Mouse (Mus musculus) c-Kit-positive CD71-negative TER-119-negative erythroid progenitor cells, embryonic 14.5 days (primary cell): ENCODE measurements around the gene Cox8c.

ENCODE experiments used
- DNase-seq: peaks from one replicate; pipeline ENCODE4 v3.0.0-alpha.2; 2013; ENCODE audit warnings: low read depth

Gene Cox8c

GRCm38 (mm10) chr12:102899091-102899490 lies at the start of gene Cox8c:
TSS of gene Cox8c (plus strand) at chr12:102899316.
- DNase-seq = no peak

DNA sequence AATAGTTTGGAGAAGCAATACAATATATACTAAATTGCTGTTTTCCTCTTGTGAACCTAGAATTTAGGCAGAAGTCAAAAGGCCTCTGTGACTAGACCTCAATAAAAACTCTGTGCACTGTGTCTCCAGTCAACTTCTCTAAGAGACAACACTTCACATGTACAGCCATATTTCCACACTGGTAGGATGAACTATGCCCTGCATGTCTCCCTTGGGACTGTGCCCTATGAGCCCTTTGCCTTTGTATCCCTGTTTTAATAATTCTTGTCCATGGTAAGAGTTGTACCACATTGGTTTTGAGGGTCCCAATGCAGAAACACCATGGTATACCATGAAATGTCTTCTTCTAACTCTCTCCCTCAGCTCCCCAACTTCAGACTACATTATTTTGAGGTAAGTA lies 38.3 kb upstream of the Cox8c start:
- no peak for DNase-seq

DNA sequence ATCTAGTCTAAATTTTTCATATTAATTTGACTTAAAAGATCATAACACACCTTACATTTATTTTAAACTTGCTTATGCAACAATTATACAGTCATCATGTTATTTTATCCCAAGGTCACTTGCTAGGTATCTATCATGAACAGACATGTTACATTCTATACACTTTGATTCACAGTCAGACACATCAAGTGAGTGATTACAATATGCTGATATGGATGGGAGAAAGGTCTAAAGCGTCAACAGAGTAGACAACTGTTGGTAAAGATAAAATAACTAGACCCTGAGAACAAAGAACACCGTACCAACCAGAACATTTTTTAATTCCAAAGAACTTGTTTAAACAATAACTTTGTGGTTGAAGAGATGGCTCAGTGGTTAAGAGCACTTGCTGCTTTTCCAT lies 29.3 kb upstream of the Cox8c start:
- DNase-seq = no peak

DNA sequence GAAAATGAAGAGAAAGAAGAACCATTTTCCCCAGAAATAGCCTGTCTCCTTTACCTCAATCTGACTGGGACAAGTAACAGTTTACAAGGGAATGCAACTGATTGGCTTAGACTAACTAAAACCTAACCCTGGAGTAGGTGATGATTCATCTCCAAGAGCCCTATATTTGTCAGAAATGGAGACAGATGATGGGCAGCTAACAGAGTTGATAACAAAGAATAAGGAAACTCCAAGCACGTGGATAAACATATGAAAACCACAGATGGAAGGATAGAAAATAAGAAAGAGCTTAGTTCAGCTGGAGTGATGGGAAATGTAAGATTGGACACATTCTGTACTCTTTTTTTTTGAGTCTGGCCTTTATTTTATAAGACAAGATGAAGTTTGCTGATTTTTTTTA lies 28.6 kb upstream of the Cox8c start:
- DNase-seq = no peak

- DNase-seq = peak; percentile 25
These were observed 21.6 kb upstream of the Cox8c start for GRCm38 (mm10) chr12:102877301-102878030.

- peak; percentile 90 for DNase-seq
These were observed 20.9 kb upstream of the Cox8c start, which contains the start of gene Btbd7 for GRCm38 (mm10) chr12:102878031-102878823. TSS of gene Btbd7 (minus strand) at chr12:102878471.

- no peak for DNase-seq
These were observed 20.2 kb upstream of the Cox8c start for GRCm38 (mm10) chr12:102878901-102879300.

DNA sequence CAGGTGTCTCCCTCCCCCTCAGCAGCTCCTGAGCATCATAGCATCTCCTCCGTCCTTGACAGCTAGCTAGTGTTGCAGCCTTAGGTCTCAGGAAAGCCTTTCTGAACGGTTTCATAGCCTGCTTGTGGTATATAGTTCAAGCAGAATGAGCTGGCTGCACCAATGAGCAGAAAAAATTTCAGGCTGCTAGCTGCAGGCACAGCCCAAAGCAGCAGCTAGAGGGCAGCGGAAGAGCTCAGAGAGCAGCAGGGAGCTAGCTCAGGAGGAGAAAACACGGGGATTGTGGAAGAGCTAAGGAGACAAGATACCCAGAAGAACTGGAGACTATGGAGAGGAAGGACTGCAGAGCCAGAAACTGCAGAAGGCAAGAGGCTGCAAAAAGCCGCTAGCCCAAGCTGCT lies 13.4 kb upstream of the Cox8c start:
- no peak for DNase-seq

DNA sequence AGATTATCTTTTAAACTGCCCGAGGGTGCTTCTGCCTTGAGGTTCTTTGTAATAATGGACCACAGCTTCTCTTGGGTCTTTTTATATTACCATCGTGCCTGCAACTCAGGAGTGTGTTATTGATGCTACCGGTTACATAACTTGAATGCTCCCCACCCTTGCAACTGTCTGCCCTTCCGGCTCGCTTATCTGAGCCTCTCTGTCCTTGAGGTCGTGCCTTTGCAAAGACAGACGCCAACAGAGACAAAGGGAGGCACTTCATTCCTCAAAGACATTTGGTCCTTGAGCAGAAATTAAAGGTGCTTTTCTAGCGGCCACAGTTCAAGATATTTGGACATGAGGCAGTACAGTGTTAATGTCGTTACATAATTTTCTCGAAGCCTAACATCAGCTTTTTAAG lies 11.8 kb upstream of the Cox8c start:
- no peak for DNase-seq

DNA sequence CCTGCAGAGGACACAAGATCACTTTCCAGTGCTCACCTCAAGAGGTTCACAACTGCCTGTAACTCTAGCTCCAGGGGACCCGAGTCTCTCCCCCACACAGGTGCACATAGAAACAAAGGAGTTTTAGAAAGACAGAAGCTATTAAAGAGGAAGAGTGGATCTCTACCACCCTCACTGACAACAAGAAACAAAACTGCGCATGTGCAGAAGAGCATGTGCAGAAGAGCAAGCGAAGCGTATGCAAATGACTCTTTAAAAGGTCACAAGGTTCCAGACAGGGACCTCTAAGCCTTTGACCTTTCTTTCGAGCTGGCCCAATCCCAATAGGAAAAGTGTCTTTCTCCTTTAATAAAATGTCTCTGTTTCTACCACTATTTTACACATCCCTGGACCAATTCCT lies 10.5 kb upstream of the Cox8c start:
- DNase-seq = no peak

DNA sequence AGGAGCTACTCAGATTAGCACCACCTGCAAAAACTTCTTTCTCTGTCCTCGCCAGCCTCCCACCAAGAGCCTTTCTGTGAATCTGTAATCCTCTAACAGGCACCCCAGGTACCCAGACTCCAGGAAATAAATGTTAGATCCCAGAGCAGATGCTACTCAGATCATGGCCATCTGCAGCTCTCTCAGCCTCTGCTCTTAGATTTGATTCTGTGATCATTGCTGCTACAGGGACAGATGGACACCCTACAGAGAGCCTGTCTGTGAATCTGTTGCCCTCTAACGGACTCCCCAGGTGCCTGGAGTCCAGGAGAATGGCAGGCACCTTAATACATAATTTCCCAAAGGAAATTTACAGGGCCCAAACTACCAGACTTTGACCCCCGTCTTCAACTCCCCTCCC lies 9.1 kb downstream of the Cox8c start:
- no peak for DNase-seq

DNA sequence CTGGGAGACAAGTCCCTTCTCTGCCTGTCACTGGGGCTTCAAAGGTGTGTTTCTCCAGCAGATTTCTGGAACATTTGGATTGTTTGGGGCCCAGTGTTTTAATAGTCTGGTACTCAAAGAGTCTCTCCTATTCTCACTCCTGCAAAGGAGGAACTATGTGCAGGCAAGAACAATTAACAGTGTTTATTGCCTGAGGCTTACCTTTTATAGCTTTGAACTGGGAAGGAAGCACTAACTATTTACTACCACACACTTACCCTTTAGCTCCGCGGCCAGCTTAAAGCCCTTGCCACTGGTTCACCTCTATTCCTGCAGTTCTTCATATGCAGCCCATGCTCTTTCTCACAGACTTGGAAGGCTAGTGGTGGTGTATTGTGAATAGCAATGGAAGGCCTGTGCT lies 17.0 kb downstream of the Cox8c start:
- no peak for DNase-seq

DNA sequence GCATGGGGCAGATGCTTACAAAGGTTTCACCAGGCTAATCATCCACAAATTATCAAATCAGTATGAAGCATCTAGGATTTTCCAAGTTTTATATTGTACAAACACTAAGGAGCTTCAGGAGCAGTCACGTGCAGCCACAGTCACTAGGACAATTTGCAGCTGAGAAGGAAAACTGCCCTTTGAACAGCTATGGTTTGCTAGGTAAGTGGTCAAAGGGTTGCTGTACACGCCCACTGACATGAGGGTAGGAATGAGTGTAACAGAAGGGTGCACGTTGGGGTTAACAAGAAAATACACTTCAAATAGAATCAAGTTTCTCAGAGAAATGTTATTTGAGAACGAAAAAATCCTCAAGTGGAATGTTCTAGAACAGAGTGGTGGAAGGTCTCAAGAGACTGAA lies 30.6 kb downstream of the Cox8c start:
- no peak for DNase-seq

GRCm38 (mm10) chr12:102930335-102930734 lies 31.2 kb downstream of the Cox8c start:
- DNase-seq = no peak

- no peak for DNase-seq
These were observed 31.7 kb downstream of the Cox8c start for GRCm38 (mm10) chr12:102930789-102931188.

GRCm38 (mm10) chr12:102935892-102936291 lies 36.8 kb downstream of the Cox8c start:
- DNase-seq = no peak

DNA sequence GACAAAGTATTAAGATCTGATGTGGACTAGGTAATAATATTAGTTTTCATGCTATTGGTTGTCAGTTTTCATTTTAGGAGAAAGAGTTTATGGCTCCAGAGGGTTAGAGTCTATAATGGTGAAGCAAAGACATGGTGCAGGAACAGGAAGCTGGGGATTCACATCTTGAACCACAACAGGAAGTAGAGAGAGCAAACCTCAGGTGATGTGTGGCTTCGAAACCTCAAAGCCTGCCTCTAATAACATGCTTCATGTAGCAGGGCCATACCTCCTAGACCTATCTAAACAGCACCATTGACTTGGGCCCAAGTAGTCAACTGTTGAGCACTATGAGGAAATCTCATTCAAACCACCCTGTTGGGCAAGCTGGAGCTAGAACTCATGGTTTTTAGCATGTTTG lies 46.5 kb downstream of the Cox8c start:
- no peak for DNase-seq

DNA sequence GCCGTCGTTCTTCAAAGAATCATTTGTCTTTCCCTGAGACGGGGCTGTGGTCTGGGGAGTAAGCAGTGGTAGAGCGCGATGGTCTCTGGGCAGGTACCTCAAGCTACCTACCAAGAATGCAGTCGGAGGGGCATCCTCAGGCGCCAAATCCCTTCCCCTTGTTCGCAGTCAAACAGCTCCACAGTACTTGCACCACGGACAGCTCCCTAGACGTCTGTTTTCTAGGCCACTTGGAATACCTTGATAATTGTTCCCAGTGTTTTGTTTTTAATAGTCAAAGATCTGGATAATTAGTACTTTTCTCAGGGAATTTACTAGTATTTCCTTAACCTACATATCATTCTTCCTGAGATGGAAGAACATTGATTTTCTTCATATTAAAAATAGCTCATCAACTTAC lies 48.7 kb downstream of the Cox8c start:
- no peak for DNase-seq

GRCm38 (mm10) chr12:102948778-102949394 lies 49.8 kb downstream of the Cox8c start, which contains the start of gene Unc79:
TSS of gene Unc79 (plus strand) at chr12:102948859.
- DNase-seq = no peak

GRCm38 (mm10) chr12:102949395-102950208 lies 50.5 kb downstream of the Cox8c start:
- no peak for DNase-seq
